Mouse (Mus musculus) left cerebral cortex, adult 8-10 months (tissue): ENCODE measurements around the gene Phc2. TPM values are rescaled to one million over a fixed set of nuclear protein-coding genes. Genes with fewer than 3 reads are reported as not detected.
A peak's percentile ranks its signal among the peaks of the same experiment; 100 is the strongest.

ENCODE experiments used
- DNase-seq, 2 experiments: peaks; one replicate each; pipeline ENCODE4 v3.0.0; 2022; ENCODE audit warnings: low spot score in 2 of 2
- total RNA-seq, 4 experiments: library from RNA; stranded (reverse); gene quantifications; 2 replicates each; pipeline ENCODE4 v1.2.4; 2022

Phc2 gene
- total RNA-seq, 4 experiments from 2014 or later = 88.6 to 92.0 (median 90.0) TPM

DNA sequence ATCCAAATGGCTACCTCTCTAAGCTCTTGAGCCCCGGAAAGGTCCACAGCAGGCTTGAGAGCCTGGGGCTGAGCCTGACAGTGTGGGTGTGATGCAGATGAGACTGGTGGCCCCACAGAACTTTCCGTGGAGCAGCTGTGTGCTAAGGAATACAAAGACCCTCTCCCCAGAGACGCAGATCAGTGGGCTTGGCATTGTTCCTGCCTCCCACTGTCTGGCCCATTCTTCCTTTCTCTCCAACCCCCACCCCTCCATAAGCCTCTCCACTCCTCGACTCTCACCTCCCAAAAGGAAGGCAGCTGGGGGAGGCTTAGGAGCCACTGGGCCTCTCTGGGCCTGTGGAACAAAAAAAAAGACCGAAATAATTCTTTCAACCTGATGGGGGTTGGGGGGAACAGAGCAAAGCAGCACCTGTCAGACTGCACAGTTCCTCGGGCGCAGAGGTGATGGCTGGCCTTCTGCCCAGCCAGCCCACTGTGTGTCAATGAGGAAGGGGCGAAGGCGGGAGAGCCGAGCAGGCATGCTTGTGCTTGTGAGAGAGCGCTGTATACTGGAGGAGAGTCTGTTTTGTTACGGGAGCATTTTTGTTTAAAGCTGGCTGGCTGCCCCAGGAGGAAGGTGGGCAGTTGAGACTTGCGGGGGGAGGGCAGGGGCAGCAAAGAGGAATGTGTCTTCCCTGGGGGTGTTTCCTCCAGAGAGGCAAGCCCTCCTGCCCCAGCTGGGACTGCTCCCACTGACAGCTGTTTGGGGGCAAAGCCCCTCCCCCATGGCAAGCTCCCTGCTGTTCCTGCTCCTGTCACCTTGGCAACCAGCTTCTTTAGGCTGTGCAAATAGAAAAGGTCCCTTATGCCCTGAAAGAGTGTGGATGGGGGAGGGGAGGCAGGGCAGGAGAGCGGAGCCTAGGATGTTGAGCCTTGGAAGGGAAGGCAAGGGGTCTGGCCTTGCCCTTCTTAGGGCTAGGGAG, 61.0 kb downstream of the Phc2 start:
- peak in 1 of 2 experiments; percentile 72 for DNase-seq

DNA sequence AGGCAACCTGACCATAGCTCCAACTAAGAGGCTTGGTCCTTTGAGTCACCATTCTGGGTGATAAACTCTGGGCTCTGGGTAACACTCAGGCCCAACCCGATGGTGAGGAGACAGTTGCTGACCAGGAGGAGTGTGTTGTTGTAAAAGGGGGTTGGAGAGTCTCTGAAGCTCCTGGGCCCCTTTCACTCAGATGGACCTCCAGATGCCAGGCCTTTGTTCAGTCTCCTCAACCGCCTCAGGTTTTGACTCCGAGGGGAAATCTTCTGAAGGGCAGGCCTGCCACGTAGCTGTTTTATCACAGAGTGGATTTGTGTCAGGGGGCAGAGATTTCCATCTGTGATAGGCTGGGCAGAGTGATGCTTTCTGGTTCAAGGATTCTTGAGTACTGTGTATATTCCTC, 61.8 kb downstream of the Phc2 start:
- no peak for DNase-seq

DNA sequence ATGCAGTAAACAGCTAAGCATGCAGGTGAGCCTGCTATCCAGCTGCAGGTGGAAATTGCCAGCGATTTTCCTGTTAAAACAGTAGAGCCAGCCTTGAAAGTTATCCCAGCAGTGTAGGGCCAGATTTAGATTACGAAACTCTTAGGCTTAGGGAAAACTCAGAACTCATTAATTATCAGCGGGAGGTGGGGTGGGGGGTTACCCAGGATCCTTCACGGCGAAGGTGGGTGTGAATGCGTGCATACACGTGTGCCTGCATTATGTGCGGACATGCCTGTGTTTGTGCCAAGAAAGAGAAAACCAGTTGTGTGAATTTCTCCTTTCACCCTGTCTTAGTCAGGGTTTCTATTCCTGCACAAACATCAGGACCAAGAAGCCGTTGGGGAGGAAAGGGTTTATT, 62.2 kb downstream of the Phc2 start:
- no peak for DNase-seq

DNA sequence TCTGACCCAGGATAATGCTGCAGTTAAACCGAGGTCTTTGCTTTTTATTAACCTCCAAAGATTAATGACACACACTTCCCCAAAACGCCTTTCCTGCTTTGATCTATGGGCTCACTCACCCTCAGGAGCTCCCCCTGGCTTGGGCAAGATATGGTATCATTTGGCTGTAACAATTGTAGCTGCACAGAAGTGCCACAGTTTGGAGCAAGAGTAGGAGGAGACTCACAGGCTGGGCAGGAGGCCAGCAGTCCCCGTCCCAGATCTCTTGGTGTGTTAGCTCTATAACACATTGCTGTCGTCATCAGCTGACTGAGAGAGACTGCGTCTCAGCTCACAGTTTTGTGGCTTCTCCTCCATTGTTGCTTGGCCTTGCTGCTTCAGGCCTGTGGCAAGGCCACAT, 65.6 kb downstream of the Phc2 start:
- DNase-seq = peak in 1 of 2 experiments; percentile 69

DNA sequence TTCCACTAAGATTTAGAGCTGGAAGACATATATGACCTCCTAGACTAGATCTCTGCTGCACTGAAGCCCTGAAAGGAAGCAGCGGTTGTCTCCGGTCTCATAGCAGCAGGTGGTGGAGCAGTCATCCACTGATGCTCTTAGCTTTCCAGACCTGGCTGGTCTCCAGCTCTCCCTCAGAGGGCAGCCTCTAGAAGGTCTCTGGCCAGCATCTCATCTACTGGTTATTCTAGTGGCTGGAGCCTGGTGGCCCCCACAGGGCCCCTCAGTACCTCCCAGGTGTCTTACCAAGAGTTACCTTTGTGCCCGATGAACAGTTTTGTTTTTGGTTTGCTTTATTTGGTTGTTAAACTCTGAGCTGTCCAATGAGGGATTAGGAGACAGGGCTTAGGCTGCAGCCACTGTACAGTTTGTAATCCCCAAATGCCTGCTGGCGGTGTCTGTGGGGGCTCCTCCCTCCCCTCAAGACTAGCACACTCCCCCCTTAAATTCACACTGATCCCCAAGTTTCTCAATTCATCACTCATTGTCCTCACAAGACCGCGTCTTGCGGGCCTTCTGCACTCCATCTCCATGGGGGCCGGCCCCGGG, 66.7 kb downstream of the Phc2 start:
- DNase-seq = no peak

DNA sequence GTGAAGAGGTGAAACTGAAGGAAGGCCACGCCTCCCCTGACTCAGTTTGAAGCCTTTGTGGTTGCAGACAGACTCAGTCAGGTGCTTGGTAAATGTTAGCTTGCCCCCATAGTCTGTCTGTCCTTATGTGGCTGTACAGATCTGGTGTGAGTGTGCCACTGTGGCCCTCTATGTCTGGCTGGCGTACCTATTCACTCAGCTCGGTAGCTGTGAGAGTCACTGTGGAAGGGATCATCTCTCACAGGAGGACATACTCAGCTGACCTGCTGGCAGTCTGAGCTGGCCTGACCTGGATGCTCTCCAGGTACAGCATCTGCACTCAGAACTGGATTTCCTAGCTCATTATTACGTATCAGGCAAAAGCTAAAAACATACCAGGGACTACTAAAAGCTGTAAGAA, 67.3 kb downstream of the Phc2 start:
- no peak for DNase-seq

DNA sequence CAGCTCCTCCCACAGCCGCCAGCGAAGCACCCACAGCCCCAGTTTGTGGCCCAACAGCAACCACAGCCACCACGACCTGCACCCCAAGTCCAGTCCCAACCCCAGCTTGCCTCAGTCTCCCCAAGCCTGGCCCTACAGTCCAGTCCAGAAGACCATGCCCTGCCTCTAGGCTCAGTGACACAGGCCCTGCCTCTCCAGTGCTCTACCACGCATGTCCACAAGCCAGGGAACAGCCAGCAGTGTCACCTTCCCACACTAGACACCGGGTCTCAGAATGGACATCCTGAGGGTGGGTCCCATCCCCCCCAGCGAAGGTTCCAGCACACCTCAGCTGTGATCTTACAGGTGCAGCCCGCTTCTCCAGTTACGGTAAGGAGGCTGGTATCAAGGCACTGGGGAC, 68.4 kb downstream of the Phc2 start:
- DNase-seq = no peak

DNA sequence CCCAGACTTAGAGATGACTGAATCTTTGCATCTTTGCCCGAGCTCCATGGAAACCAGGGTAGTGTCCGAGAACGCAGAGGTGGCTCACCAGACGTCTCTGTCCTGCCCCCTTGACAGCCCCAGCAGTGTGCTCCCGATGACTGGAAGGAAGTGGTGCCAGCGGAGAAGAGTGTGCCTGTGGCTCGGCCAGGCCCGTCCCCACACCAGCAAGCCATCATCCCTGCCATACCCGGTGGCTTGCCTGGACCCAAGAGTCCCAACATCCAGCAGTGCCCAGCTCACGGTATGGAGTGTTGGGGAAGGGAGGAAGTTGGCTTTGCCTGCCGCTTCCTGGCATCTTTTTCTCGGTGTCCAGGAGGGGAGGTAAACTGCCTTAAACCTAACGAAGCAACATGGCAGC, 68.9 kb downstream of the Phc2 start:
- no peak for DNase-seq

DNA sequence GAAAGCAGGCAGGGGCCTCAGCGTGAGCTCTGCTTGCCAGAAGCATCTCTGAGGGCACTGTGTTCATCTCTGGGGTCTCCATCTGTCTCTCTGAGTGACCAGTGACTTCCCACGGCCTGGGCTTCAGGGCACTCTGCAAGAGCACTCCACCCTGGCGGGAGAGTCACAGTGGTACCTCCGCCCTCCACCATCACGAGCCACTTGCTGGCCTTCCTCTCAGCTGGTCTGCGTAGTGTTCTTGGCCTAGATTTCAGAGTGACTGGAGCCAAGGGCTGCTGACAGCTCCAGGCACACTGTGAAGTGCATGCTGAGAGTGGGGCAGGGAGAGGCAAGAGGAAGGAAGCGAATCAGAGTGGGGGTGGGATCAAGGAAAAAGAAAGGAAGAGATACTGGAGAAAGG, 69.6 kb downstream of the Phc2 start:
- no peak for DNase-seq

DNA sequence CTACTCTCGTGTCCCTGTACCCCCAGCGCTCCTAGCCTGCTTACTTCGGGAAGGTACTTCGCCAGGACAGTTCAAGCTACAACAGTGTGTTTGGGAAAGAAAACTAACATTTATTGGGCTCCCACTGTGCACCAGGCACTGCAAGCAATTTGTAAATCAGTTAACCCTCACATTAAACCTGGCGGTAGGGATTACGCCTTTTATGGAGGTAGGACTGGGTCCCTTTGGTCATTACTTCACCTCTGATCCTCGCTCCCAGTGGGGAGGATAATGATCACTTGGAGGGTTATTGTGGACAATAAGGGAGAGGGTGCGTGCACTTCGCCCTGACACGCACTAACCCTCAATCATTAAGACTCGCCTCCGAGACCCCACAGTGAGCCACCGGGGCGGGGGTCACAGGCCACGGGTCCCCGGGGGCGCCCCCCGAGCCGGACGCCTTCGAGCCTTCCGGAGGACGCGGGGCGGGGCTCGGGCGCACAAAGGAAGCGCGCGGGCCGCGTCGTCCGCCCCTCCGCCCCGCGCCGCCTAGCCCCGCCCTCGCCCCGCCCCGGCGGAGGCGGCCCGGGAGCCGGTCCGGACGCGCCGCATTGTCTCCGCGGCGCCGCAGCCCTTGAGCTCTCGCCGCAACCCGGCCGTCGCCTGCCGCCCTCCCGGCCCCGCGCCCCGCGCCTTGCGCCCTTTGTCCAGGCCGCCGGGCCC, 72.7 kb downstream of the Phc2 start:
- peak; percentile 49 to 81 for DNase-seq

DNA sequence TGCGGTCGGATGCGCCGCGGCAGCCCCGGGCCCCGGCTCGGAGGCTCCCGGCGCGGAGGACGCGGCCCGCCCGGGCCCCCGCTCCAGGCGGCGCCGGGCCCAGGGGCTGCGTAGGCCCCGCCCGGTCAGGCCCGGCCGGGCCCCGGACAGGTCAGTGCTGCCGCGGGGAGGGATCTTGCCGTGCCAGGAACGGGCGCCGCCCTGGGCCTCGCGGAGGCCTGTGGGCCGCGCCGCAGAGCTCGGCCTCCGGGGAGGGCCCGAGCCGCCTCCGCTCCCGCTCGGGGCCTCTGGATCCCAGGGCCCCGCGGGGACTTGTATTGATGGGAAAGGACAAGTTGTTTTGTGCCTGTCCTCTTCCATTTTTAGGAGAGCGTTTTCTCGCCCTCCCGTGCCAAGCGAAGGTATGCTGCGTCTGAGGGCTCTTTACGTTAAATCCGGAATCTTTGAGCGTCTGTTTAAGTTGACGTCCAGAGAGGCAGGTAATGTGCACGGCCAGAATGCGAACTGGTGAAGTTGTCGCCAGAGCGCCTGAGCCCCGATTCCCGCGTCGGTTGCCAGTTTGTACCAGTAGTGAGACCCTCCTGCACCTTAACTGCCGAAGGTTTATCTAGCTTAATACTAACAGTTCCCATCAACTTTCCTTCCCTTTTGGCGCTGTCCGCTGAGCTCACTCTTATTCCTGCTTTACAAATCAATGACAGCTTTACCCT, 73.4 kb downstream of the Phc2 start:
- DNase-seq = no peak

DNA sequence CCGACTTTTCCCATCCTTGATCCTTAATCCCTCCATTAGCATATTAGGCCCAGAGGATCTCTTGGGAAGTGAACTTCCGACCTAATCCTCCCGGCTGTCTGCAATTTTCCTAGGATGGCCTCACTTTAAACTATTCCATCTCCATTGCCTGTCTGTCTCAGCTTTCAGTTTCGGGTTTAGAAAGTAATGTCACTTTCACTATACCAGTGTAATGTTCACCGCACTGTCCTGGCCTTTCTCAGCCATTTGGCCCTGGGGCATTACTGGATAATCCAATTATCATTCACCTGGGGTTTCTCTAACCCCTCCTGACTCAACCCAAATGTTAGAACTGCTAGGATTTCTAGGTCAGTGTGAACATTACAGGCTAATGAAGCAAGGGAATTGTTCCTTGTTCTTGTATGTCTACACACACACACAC, 73.9 kb downstream of the Phc2 start:
- DNase-seq = no peak

DNA sequence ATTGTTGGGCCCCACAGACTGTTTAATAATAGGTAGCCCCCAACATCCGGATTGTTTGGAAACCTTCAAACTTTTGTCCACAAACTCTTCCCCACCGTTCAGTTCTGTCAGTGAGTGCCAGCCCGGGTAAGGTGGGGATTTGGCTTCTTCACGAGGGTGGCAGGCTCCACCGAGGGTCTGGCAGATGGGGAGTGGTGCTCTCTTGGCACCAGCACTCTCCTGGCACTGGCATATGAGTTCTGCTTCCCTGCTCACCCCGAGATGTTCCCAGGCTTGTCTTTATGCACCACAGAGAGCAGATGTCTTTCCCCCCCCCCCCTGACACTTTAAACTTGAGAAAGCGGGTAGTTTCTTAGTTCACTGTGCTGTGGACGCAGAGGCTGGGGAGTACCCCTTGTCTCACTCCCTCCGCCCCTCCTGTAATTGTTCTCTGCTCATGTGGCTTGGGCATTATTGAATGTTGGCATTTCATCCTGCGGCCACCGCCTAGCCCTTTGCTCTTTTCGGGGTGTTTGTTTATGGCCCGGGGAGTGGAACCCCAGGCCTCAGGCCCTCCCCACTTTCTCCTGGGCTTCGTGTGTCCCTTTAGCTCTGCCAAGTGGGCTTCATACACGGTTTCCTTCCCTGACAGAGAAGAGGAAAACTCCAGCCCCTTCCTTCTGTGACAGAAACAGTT, 74.7 kb downstream of the Phc2 start:
- DNase-seq = no peak

DNA sequence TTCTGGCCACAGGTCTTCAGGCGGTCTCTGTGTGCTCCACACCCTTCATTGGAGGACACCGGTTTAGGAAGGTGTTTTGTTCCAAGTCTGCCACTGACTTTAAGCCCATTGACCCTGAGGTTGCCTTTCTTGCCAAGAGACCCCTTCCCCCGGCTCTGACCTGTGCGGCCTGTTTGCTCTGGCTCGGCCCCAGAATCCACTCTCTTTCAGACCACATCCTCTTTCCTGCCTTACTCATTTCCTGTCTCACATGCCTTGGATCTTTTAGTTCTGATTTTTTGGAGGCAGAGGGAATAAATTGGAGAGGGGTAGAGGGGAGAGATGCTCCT, 75.2 kb downstream of the Phc2 start:
- DNase-seq = no peak

DNA sequence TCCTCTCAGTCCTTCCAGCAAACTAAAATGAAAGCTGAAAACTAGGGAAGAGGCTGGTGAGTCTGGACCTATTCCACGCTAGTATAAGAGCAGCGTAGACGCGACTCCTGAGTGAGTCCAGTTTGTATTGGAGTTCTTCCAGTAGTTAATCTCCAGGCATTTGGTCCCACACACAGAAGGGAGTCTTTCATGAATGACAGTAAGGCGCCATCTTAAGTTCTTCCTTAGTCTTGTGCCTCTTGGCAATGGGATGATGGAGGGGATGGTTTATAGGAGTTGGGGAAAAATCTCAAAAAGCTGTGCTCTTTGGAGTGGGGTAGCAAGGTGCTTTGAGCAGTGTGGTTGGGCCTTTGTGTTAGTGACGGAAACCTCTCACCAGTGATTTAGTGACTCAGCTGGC, 75.8 kb downstream of the Phc2 start:
- no peak for DNase-seq

DNA sequence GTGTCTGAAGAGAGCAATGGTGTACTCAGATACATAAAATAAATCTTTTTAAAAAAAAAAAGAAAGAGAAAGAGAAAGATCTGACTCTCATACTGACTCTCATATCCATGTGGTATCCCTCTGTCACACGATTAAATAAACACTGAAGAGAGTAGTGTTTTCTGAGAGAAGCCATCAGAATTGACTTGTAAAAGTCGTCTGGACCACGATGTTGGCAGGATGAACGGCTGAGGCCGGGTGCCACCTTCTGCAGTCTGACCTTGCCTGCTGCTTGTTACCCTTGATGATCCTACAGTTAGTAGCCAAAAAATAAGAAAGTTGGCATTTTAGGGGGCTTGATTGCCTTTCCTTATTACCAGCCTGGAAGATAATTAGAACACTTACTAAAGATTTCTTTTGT, 78.3 kb downstream of the Phc2 start:
- DNase-seq = no peak

DNA sequence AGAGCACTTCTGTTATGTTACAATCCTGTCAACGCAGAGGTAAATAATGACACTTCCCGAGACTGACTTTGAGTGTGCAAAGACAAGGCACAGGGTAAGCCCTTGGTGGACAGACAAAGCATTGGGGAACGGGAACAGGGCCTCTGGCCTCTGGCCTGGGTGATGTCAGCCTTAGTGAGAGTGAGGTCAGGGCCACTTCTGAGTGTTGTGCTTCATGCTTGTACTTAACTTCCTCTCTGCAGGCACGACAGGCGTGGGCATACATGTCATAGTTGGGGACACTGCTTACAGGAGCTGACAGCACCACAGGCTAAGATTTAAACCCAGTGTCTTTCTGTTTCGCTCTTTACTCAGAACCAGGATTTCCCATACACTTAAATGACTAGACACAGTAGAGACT, 79.0 kb downstream of the Phc2 start:
- DNase-seq = no peak

DNA sequence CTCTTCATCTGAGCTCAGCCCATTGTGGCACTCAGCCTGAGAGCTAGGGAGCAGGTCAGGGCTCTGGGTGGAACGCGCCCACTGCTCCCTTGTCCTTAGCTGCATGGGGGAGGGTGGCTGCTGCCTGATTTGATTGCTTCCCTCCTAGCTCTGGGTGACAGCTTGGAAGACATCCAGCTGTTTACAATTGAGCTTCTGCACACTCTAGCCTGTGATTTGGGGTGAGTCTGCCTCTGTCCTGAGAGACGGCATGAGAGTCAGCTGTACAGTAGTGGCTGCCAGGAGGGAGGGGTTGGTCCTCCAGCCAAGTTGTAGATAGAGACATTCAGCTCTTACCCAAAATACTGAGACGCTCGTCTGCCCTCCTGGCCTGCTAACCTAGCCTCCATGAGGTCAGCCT, 79.7 kb downstream of the Phc2 start:
- peak in 1 of 2 experiments; percentile 80 for DNase-seq

DNA sequence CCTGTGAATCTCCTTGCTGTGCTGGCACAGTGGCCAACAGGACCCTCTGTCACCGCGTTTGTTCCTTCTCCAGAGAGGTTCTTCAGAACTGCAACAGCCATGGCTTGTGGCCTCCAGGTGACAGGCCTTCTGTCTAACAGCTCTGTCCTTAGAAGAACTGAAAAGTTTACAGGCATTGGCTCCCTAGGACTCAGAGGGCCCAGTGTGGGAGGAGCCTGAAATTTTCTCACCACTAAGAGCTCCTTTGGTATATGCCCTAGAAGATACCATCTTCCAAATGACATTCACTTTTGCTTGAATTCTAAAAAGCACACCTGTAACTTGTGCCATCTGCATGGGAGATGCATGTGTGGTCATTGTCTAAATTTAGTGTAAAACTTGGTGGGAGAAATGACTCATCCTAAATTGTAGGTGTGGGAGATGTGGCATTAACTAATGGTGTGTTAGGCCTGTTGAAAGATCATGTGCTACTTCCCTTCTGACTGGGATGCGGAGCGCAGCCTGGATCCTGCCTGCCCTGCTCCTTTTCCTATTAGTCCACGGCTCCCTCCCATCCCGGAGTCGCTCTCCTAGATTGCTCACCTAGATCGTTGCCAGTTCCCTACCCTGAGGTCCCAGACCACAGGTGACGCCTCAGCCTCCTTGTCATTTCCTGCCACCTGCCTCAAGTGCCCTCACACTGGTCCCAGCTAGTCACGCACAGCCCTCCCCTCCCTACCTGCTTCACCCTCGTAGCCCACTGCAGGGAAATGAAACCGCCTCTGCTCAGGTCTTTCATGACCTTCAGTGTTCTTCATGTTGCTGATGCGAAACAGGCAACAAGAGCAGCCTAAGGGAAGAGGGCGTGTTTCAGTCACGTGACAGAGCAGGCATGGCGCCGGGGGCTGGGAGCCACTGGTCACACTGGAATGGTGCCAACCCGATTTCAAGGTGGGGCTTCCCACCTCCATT, 80.5 kb downstream of the Phc2 start:
- no peak for DNase-seq

DNA sequence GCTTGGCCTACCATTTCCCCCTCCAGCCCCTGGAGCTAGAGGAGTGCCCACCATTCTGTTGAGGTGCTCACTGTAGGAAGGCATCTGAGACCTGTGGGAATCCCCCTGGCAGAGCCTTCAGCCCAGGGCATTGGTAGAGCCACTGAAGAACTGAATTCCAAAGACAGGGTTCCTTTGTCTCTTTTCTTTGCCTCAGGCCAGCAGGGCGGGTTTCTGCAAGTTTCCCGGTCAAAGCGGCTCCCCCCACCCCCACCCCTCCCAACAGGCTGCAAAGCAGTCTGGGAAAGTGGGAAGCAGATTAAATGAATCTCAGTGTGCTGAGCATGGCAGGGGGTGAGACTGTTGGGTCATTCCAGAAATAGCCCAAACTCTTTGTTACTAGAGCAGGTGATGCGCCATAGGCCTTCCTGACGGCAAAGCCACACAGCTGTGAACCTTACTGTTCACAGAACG, 82.7 kb downstream of the Phc2 start:
- DNase-seq = no peak
